Mouse (Mus musculus) kidney, adult 2 months (tissue): Measurements from ENCODE around the gene Sptbn1. TPM values are rescaled to one million over a fixed set of nuclear protein-coding genes. Genes with fewer than 3 reads are reported as not detected.
A peak's percentile ranks its signal among the peaks of the same experiment; 100 is the strongest.

ENCODE experiments used
- DNase-seq: peaks from one replicate; pipeline ENCODE4 v3.0.0; 2021
- H3K27ac ChIP-seq: fragments of 200-500 bp; 2 replicates; pipeline ENCODE4 v1.5.1; 2012; ENCODE audit warnings: low read depth, low read length, control low read depth, inconsistent platforms; ENCODE audit not compliant: insufficient read depth
- H3K27me3 ChIP-seq: fragments of 200-500 bp; replicated peaks from 2 replicates; pipeline ENCODE4 v1.6.1; 2012; ENCODE audit warnings: mild to moderate bottlenecking, moderate library complexity, low read length, inconsistent platforms; ENCODE audit not compliant: control insufficient read depth, insufficient read depth
- H3K36me3 ChIP-seq: fragments of 200-500 bp; 2 replicates; pipeline ENCODE4 v1.6.1; 2012; ENCODE audit warnings: mild to moderate bottlenecking, moderate library complexity, low read length, inconsistent platforms; ENCODE audit not compliant: control insufficient read depth, insufficient read depth
- H3K4me1 ChIP-seq: fragments of 200-500 bp; 2 replicates; pipeline ENCODE4 v1.6.1; 2011; ENCODE audit warnings: low read length; ENCODE audit not compliant: control insufficient read depth, insufficient read depth
- H3K4me3 ChIP-seq: fragments of 200-500 bp; 2 replicates; pipeline ENCODE4 v1.5.1; 2011; ENCODE audit warnings: mild to moderate bottlenecking, low read depth, low read length, control low read depth; ENCODE audit not compliant: insufficient read depth
- CTCF ChIP-seq: fragments of 200-500 bp; conservative IDR thresholded peaks from 2 replicates; pipeline ENCODE4 v1.5.1; 2011; ENCODE audit warnings: low read depth, mild to moderate bottlenecking, control low read depth, low read length, moderate library complexity, mixed read lengths; ENCODE audit not compliant: insufficient read depth, insufficient read length
- POLR2A ChIP-seq: fragments of 200-500 bp; IDR thresholded peaks from one replicate; pipeline ENCODE4 v1.6.1; 2011; ENCODE audit warnings: low read depth, low read length, control low read depth
- WGBS: fragments of 180-500 bp; shearing (Covaris S2); methylation state at CpG from one replicate; pipeline ENCODE4 v1.1.7; 2018; 5-methylcytosine and 5-hydroxymethylcytosine counted together
- polyA plus RNA-seq: library from polyadenylated mRNA; depleted of rRNA; stranded (reverse); fragments of >200 nt; gene quantifications from 2 replicates; pipeline ENCODE4 v1.2.3, GENCODE M21; 2012

Sptbn1 gene
- polyA plus RNA-seq, 1 experiment = 140 TPM

DNA sequence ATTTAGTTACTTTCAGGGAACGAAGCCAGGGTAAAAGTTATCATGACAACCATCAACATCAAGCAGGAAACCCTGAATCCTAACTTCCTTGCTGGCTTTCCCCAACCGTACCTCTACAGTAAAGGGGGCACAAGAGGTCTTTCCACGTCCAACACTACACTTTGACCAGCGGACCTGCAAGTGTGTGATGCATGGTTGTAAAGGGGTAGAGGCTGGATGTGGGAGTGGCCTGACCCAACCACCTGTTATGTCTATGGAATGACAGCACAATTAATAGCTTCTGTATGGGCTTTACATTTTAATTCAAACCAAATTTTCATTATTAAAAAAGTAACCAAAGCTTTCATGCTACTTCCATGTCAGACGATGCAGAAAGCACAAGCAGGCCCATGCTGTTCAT, 96.8 kb downstream of the Sptbn1 start:
- 72% methylated on average over 5 of the region's 5 CpGs for WGBS
- H3K27ac ChIP-seq = no peak overlapping the region
- H3K36me3 ChIP-seq = no peaks in the 10 kb centered on the region
- peaks cover 29% of the 10 kb centered on the region for H3K4me1 ChIP-seq
- H3K27me3 ChIP-seq = no peaks in the 10 kb centered on the region
- no peak overlapping the region for H3K4me3 ChIP-seq
- DNase-seq = no peak
- TF ChIP-seq CTCF (no peak), POLR2A (no peak)

GRCm38 (mm10) chr11:30166551-30166922, 101.4 kb downstream of the Sptbn1 start:
- Histone ChIP-seq H3K4me3 (no peak overlapping the region), H3K4me1 (peaks cover 33% of the 10 kb centered on the region), H3K27ac (peak overlapping the region; percentile 71), H3K36me3 (no peaks in the 10 kb centered on the region), H3K27me3 (no peaks in the 10 kb centered on the region)
- WGBS = 26% methylated on average over 4 of the region's 4 CpGs
- TF ChIP-seq CTCF = no peak
- TF ChIP-seq POLR2A = no peak
- DNase-seq = no peak

GRCm38 (mm10) chr11:30165861-30166550, 102.0 kb downstream of the Sptbn1 start:
- H3K27me3 ChIP-seq = no peaks in the 10 kb centered on the region
- TF ChIP-seq CTCF = no peak
- WGBS = 33% methylated on average over 5 of the region's 5 CpGs
- H3K36me3 ChIP-seq = no peaks in the 10 kb centered on the region
- no peak overlapping the region; the same call in 1 of the 2 replicates for H3K27ac ChIP-seq
- H3K4me1 ChIP-seq = peaks cover 33% of the 10 kb centered on the region
- no peak overlapping the region for H3K4me3 ChIP-seq
- peak; percentile 75 for DNase-seq

GRCm38 (mm10) chr11:30164515-30165214, 103.3 kb downstream of the Sptbn1 start:
- DNase-seq = peak; percentile 81
- peak overlapping the region; percentile 58; the same call in 1 of the 2 replicates for H3K27ac ChIP-seq
- H3K4me3 ChIP-seq = no peak overlapping the region
- 27% methylated on average over 5 of the region's 5 CpGs for WGBS
- H3K27me3 ChIP-seq = no peaks in the 10 kb centered on the region
- peaks cover 36% of the 10 kb centered on the region for H3K4me1 ChIP-seq
- TF ChIP-seq CTCF (no peak), POLR2A (no peak)
- no peaks in the 10 kb centered on the region for H3K36me3 ChIP-seq

GRCm38 (mm10) chr11:30163870-30164269, 104.1 kb downstream of the Sptbn1 start:
- DNase-seq = no peak
- no peak overlapping the region for H3K27ac ChIP-seq
- H3K27me3 ChIP-seq = no peaks in the 10 kb centered on the region
- H3K36me3 ChIP-seq = no peaks in the 10 kb centered on the region
- WGBS = 84% methylated on average over 1 of the region's 1 CpGs
- TF ChIP-seq CTCF (no peak), POLR2A (no peak)
- peaks cover 43% of the 10 kb centered on the region for H3K4me1 ChIP-seq
- H3K4me3 ChIP-seq = no peak overlapping the region

DNA sequence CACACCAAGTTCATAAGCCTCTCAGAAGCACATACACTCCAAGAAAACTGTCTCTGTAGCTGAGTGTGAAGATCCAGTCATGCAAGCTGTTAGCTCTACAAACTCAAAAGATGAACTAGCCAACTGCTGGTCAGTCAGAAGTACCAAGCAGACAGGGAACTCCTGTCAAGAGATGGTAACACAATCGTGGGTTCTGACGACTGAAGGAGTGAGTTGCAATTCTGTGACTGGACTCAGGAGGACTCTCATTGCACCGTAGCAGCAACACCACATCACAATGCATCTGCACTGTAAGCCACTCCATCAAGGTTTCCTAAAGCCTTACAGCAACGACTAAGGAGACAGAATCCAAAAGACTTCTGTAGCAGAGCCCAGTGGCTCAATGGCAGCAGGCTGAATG, 104.9 kb downstream of the Sptbn1 start:
- Histone ChIP-seq H3K4me3 (no peak overlapping the region), H3K27me3 (no peaks in the 10 kb centered on the region), H3K27ac (no peak overlapping the region), H3K4me1 (peaks cover 40% of the 10 kb centered on the region), H3K36me3 (no peaks in the 10 kb centered on the region)
- DNase-seq = no peak
- 62% methylated on average over 4 of the region's 4 CpGs for WGBS
- TF ChIP-seq POLR2A (no peak), CTCF (no peak)

- 85% methylated on average over 1 of the region's 1 CpGs for WGBS
- H3K4me3 ChIP-seq = no peak overlapping the region
- no peaks in the 10 kb centered on the region for H3K27me3 ChIP-seq
- peaks cover 2% of the 10 kb centered on the region; the same call in 1 of the 2 replicates for H3K36me3 ChIP-seq
- peaks cover 32% of the 10 kb centered on the region for H3K4me1 ChIP-seq
- TF ChIP-seq CTCF (no peak), POLR2A (no peak)
- peak overlapping the region; percentile 42; the same call in 1 of the 2 replicates for H3K27ac ChIP-seq
- DNase-seq = no peak
Measured at GRCm38 (mm10) chr11:30161744-30162143, 106.2 kb downstream of the Sptbn1 start.
